Mouse (Mus musculus) heart, adult 2 months (tissue): ENCODE results near the gene Fes. TPM values are rescaled to one million over a fixed set of nuclear protein-coding genes. Genes with fewer than 3 reads are reported as not detected.

Experiments
- DNase-seq, 2 experiments: peaks; one replicate each; pipeline ENCODE4 v3.0.0; 2021
- H3K27ac ChIP-seq: fragments of 200-600 bp; 2 replicates; pipeline ENCODE4 v1.8.1; 2022
- H3K27me3 ChIP-seq: fragments of 200-500 bp; 2 replicates; pipeline ENCODE4 v1.6.1; 2012; ENCODE audit warnings: mild to moderate bottlenecking, low read length, inconsistent platforms, mixed read lengths; ENCODE audit not compliant: control insufficient read depth, insufficient read depth
- H3K36me3 ChIP-seq: fragments of 200-500 bp; 2 replicates; pipeline ENCODE4 v1.6.1; 2012; ENCODE audit warnings: low read length, inconsistent platforms; ENCODE audit not compliant: control insufficient read depth, insufficient read depth
- H3K4me1 ChIP-seq: fragments of 200-500 bp; 2 replicates; pipeline ENCODE4 v1.6.1; 2011; ENCODE audit warnings: low read length; ENCODE audit not compliant: control insufficient read depth, insufficient read depth
- H3K4me3 ChIP-seq: fragments of 200-600 bp; 2 replicates; pipeline ENCODE4 v1.8.1; 2022
- H3K79me2 ChIP-seq: fragments of 200-500 bp; replicated peaks from 2 replicates; pipeline ENCODE4 v1.6.1; 2012; ENCODE audit warnings: mild to moderate bottlenecking, inconsistent platforms, low read length, moderate library complexity, mixed read lengths; ENCODE audit not compliant: control insufficient read depth, insufficient read depth
- H3K9ac ChIP-seq: fragments of 200-500 bp; 2 replicates; pipeline ENCODE4 v1.6.1; 2012; ENCODE audit warnings: low read depth, mild to moderate bottlenecking, control low read depth, inconsistent platforms, low read length, mixed read lengths
- CTCF ChIP-seq: fragments of 200-600 bp; IDR thresholded peaks from 2 replicates; pipeline ENCODE4 v1.8.1; 2022; ENCODE audit warnings: antibody characterized with exemption, mild to moderate bottlenecking, moderate library complexity
- EP300 ChIP-seq: fragments of 200-500 bp; IDR thresholded peaks from 2 replicates; pipeline ENCODE4 v1.6.1; 2011; ENCODE audit warnings: low read depth, low read length, control low read depth; ENCODE audit not compliant: insufficient read depth
- POLR2A ChIP-seq: fragments of 200-500 bp; IDR thresholded peaks from 2 replicates; pipeline ENCODE4 v1.6.1; 2011; ENCODE audit warnings: mild to moderate bottlenecking, low read depth, low read length, control low read depth; ENCODE audit not compliant: insufficient read depth
- WGBS: fragments of 180-500 bp; shearing (Covaris S2); methylation state at CpG from one replicate; pipeline ENCODE4 v1.1.7; 2018; 5-methylcytosine and 5-hydroxymethylcytosine counted together
- intact Hi-C: fragments of 180-260 bp; cut with DNase I; formaldehyde crosslinking; loops from one replicate; pipeline ENCODE4 v1.15.1; 2025
- polyA plus RNA-seq: library from polyadenylated mRNA; depleted of rRNA; stranded (reverse); fragments of >200 nt; gene quantifications from 2 replicates; pipeline ENCODE4 v1.2.3, GENCODE M21; 2012
- total RNA-seq, 2 experiments: library from RNA; stranded (reverse); gene quantifications; 2 replicates each; pipeline ENCODE4 v1.2.3; 2021

Fes gene
- total and polyA plus RNA-seq, 3 experiments: 8.9 to 15.4 (median 9.8) TPM

- Histone ChIP-seq H3K79me2 (no peaks in the 10 kb centered on the region), H3K36me3 (no peaks in the 10 kb centered on the region), H3K9ac (peak overlapping the region; percentile 28), H3K27me3 (no peaks in the 10 kb centered on the region), H3K4me3 (peak overlapping the region; percentile 67), H3K27ac (peak overlapping the region; percentile 92), H3K4me1 (peaks cover 2% of the 10 kb centered on the region)
- 25% methylated on average over 18 of the region's 18 CpGs for WGBS
- DNase-seq: peak; percentile 90 to 95
- TF ChIP-seq EP300 (peak; percentile 97), POLR2A (no peak; the same call in 1 of the 2 replicates), CTCF (peak; percentile 93)
- intact Hi-C loops: loop anchor here (1.0 to 5.0 kb wide), 3 partner anchors 151 to 302 kb away; partner anchors contain the start of genes Blm and Crtc3
These were observed 1.4 kb downstream of the Fes start for GRCm38 (mm10) chr7:80386235-80386930.

GRCm38 (mm10) chr7:80382919-80383318, 4.8 kb downstream of the Fes start:
- H3K9ac ChIP-seq: no peak overlapping the region
- no peaks in the 10 kb centered on the region for H3K36me3 ChIP-seq
- H3K27ac ChIP-seq: no peak overlapping the region
- intact Hi-C loops: no loop called here
- no peaks in the 10 kb centered on the region for H3K79me2 ChIP-seq
- TF ChIP-seq EP300 (no peak), CTCF (no peak), POLR2A (no peak)
- no peak for DNase-seq
- H3K4me1 ChIP-seq: peaks cover 2% of the 10 kb centered on the region; the same call in 1 of the 2 replicates
- no peak overlapping the region for H3K4me3 ChIP-seq
- no peaks in the 10 kb centered on the region for H3K27me3 ChIP-seq
- WGBS: 86% methylated on average over 11 of the region's 11 CpGs

GRCm38 (mm10) chr7:80379531-80379930, 8.2 kb downstream of the Fes start:
- no peaks in the 10 kb centered on the region for H3K36me3 ChIP-seq
- no peak overlapping the region for H3K4me3 ChIP-seq
- no peaks in the 10 kb centered on the region; the same call in 1 of the 2 replicates for H3K4me1 ChIP-seq
- no peak overlapping the region for H3K9ac ChIP-seq
- no peak overlapping the region for H3K27ac ChIP-seq
- DNase-seq: no peak
- H3K27me3 ChIP-seq: no peaks in the 10 kb centered on the region
- no peak for TF ChIP-seq POLR2A
- TF ChIP-seq CTCF: peak; percentile 67
- no peaks in the 10 kb centered on the region for H3K79me2 ChIP-seq
- WGBS: 72% methylated on average over 13 of the region's 13 CpGs
- intact Hi-C loops: loop anchor here (5.0 kb wide), 1 partner anchor 237 kb away; no protein-coding TSS in a partner anchor

DNA sequence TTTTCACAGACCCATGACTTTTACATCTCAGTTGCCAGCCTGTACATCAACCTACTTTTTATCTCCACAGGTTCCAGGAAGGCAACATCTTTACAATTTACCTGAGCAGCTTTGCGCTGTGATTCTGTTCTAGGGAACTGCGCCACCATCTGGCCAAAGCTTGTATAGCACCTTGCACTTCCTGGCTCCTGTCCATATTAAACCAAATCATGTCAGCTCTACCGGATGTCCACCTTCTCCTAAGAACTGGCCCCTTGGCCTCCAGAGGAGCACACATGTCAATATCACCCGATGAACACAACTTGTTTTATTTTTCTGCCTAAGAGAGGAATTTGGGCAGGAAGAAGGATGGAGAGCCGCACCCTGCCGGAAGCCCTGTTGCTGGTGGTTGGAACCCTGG, 10.3 kb downstream of the Fes start:
- Histone ChIP-seq H3K9ac (no peak overlapping the region), H3K36me3 (no peaks in the 10 kb centered on the region), H3K27ac (no peak overlapping the region), H3K27me3 (no peaks in the 10 kb centered on the region), H3K4me3 (no peak overlapping the region), H3K4me1 (no peaks in the 10 kb centered on the region; the same call in 1 of the 2 replicates), H3K79me2 (no peaks in the 10 kb centered on the region)
- 20% methylated on average over 6 of the region's 6 CpGs for WGBS
- peak; percentile 63 to 81 for DNase-seq
- intact Hi-C loops: loop anchor here (5.0 kb wide), 1 partner anchor 235 kb away; no protein-coding TSS in a partner anchor
- TF ChIP-seq EP300: peak; percentile 56; the same call in 1 of the 2 replicates
- no peak for TF ChIP-seq POLR2A

DNA sequence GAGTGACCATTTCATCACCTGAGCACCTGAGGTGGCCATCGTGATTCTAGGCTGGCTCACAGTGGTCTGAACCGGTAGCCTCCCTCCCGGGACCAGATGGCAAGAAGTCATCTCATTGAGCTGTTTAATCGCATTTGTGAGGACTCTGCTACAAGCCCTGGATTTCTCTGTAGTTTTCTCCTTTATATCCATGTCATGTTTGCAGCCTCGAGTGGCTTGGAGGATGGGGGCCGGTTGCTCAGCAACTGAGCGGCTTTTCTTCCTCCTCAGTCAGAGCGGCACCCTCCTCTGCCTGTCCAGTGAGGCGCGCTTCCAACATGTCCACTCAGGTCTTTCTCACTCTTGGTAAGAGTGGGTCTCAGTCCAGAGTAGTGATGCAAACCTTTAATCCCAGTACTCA, 11.6 kb downstream of the Fes start:
- Histone ChIP-seq H3K27ac (no peak overlapping the region), H3K9ac (no peak overlapping the region), H3K4me1 (no peaks in the 10 kb centered on the region; the same call in 1 of the 2 replicates), H3K36me3 (no peaks in the 10 kb centered on the region), H3K79me2 (no peaks in the 10 kb centered on the region), H3K27me3 (no peaks in the 10 kb centered on the region), H3K4me3 (no peak overlapping the region)
- 73% methylated on average over 10 of the region's 10 CpGs for WGBS
- intact Hi-C loops: loop anchor here (5.0 kb wide), 1 partner anchor 234 kb away; no protein-coding TSS in a partner anchor
- DNase-seq: no peak
- TF ChIP-seq CTCF (no peak), POLR2A (no peak), EP300 (no peak)
